Mouse (Mus musculus): ENCODE results near the gene Tmem190. TPM values are rescaled to one million over a fixed set of nuclear protein-coding genes. Genes with fewer than 3 reads are reported as not detected.
A peak's percentile ranks its signal among the peaks of the same experiment; 100 is the strongest.

Tmem190 gene
- polyA plus RNA-seq (2014; fragmentation: Nextera tagmentation; extraction: Ambion mirVana), result 0.86 TPM in 1 of 2 replicates, not detected in the other

DNA sequence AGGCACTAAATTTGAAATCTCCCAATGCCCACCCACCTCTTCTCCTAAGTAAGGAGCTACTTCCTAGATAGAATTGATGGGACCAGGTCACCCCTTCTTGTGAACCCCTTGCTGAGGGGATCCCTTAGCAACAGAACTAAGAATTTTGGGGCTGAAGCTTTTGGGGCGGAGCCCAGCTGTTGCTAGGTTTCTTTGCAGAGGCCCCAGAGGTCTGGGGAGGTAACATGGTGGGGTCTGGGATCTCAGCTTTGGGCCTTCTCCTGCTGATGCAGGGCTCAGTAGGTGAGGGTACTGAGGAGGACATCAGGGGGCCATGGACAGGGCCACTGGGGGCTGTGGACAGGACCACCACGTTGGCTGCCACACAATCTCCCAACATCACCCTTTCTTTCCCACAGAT is at the start of gene Tmem190, which contains the start of gene Il11:
Gene Tmem190 (plus strand): TSS at position 179 of the 400 bp plus-strand sequence.
Gene Il11 (minus strand): TSS at position 101 of the 400 bp plus-strand sequence.
- ATAC-seq (replicated peaks; ENCODE audit: low FRiP score) (no peak), DNase-seq (ENCODE audit: low spot score) (no peak)
- WGBS, result 80% methylated on average over 2 of the region's 2 CpGs
- Histone ChIP-seq H3K9ac (ENCODE audit: low read depth, low read length) (peak within 1 kb of the TSS; percentile 26; the same call in 1 of the 2 replicates), H3K4me2 (no peak within 1 kb of the TSS; the same call in 1 of the 2 replicates), H3K4me1 (replicated peaks; ENCODE audit: control insufficient read depth, insufficient read depth, low read length) (peaks cover 19% of the 10 kb centered on the region), H3K36me3 (ENCODE audit: control insufficient read depth, insufficient read depth, low read length) (0 out of 2 replicates have a peak, but pooled peaks cover 2% of the 10 kb centered on the region), H3K27me3 (replicated peaks; ENCODE audit: control insufficient read depth, insufficient read depth, low read length) (peaks cover 15% of the 10 kb centered on the region), H3K4me3 (ENCODE audit: low read depth, low read length) (no peak within 1 kb of the TSS), H3K9me3 (ENCODE audit: control insufficient read depth, low read length) (no peaks in the 10 kb centered on the region), H3K27ac (ENCODE audit: low read depth, low read length) (no peak within 1 kb of the TSS)

- Histone ChIP-seq H3K4me2 (peak overlapping the region; percentile 6; the same call in 1 of the 2 replicates), H3K9ac (ENCODE audit: low read depth, low read length) (no peak overlapping the region), H3K4me1 (replicated peaks; ENCODE audit: control insufficient read depth, insufficient read depth, low read length) (peaks cover 3% of the 10 kb centered on the region), H3K4me3 (ENCODE audit: low read depth, low read length) (no peak overlapping the region), H3K27me3 (replicated peaks; ENCODE audit: control insufficient read depth, insufficient read depth, low read length) (no peaks in the 10 kb centered on the region), H3K9me3 (ENCODE audit: control insufficient read depth, low read length) (no peaks in the 10 kb centered on the region), H3K27ac (ENCODE audit: low read depth, low read length) (no peak overlapping the region), H3K36me3 (ENCODE audit: control insufficient read depth, insufficient read depth, low read length) (no peaks in the 10 kb centered on the region)
- ATAC-seq (replicated peaks; ENCODE audit: low FRiP score), result peak; percentile 82
- 41% methylated on average over 6 of the region's 6 CpGs for WGBS
- DNase-seq (ENCODE audit: low spot score), result no peak
Observed at GRCm38 (mm10) chr7:4732968-4733392, 49.8 kb upstream of the Tmem190 start.

DNA sequence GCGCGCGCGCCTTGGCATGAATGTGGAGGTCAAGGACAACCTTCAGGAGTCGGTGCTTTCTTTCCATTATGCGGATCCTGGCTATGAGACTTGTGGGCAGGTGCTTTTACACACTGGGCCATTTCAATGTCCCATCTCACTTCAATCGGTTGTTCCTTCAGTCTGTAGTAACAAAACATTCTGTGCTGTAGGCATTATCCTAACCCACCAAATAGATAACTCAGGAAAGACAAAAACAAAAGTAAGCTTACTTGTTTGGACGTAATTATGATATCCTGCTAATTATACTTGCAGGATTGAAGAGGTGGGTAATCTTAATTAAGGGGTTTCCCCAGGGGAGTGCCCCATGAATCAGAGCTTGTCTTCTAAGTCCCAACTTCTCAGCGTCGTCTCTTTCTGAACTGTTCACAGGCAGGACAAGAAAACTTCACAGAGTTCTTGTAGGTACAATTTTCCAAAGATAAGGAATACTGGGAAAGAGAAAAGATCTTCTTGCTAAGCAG is 43.6 kb upstream of the Tmem190 start:
- no peak for DNase-seq (ENCODE audit: low spot score)
- Histone ChIP-seq H3K4me2 (peak overlapping the region; percentile 68), H3K36me3 (ENCODE audit: control insufficient read depth, insufficient read depth, low read length) (peaks cover 4% of the 10 kb centered on the region; the same call in 1 of the 2 replicates), H3K27ac (ENCODE audit: low read depth, low read length) (no peak overlapping the region), H3K4me3 (ENCODE audit: low read depth, low read length) (peak overlapping the region; percentile 45), H3K27me3 (replicated peaks; ENCODE audit: control insufficient read depth, insufficient read depth, low read length) (no peaks in the 10 kb centered on the region), H3K4me1 (replicated peaks; ENCODE audit: control insufficient read depth, insufficient read depth, low read length) (peaks cover 29% of the 10 kb centered on the region), H3K9ac (ENCODE audit: low read depth, low read length) (peak overlapping the region; percentile 31; the same call in 1 of the 2 replicates), H3K9me3 (ENCODE audit: control insufficient read depth, low read length) (no peaks in the 10 kb centered on the region)
- ATAC-seq (replicated peaks; ENCODE audit: low FRiP score), result no peak
- WGBS, result 60% methylated on average over 10 of the region's 10 CpGs

GRCm38 (mm10) chr7:4739544-4740275 is 43.0 kb upstream of the Tmem190 start, which contains the start of gene Kmt5c:
Gene Kmt5c, plus strand, starts transcription at chr7:4740115.
- Histone ChIP-seq H3K9ac (ENCODE audit: low read depth, low read length) (peak within 1 kb of the TSS; percentile 97), H3K4me1 (replicated peaks; ENCODE audit: control insufficient read depth, insufficient read depth, low read length) (peaks cover 34% of the 10 kb centered on the region), H3K27ac (ENCODE audit: low read depth, low read length) (peak within 1 kb of the TSS; percentile 92), H3K27me3 (replicated peaks; ENCODE audit: control insufficient read depth, insufficient read depth, low read length) (no peaks in the 10 kb centered on the region), H3K4me3 (ENCODE audit: low read depth, low read length) (peak within 1 kb of the TSS; percentile 86), H3K4me2 (peak within 1 kb of the TSS; percentile 81), H3K36me3 (ENCODE audit: control insufficient read depth, insufficient read depth, low read length) (peaks cover 9% of the 10 kb centered on the region; the same call in 1 of the 2 replicates), H3K9me3 (ENCODE audit: control insufficient read depth, low read length) (no peaks in the 10 kb centered on the region)
- ATAC-seq (replicated peaks; ENCODE audit: low FRiP score) (peak; percentile 87), DNase-seq (ENCODE audit: low spot score) (peak; percentile 90)
- WGBS, result under 1% methylated on average over 34 of the region's 44 CpGs

GRCm38 (mm10) chr7:4740309-4740727 is 42.4 kb upstream of the Tmem190 start:
- peak overlapping the region; percentile 86 for H3K4me3 ChIP-seq (ENCODE audit: low read depth, low read length)
- peaks cover 39% of the 10 kb centered on the region for H3K4me1 ChIP-seq (replicated peaks; ENCODE audit: control insufficient read depth, insufficient read depth, low read length)
- ATAC-seq (replicated peaks; ENCODE audit: low FRiP score) (peak; percentile 12), DNase-seq (ENCODE audit: low spot score) (no peak)
- peak overlapping the region; percentile 92 for H3K27ac ChIP-seq (ENCODE audit: low read depth, low read length)
- H3K4me2 ChIP-seq, result peak overlapping the region; percentile 81
- H3K36me3 ChIP-seq (ENCODE audit: control insufficient read depth, insufficient read depth, low read length), result peaks cover 12% of the 10 kb centered on the region; the same call in 1 of the 2 replicates
- no peaks in the 10 kb centered on the region for H3K27me3 ChIP-seq (replicated peaks; ENCODE audit: control insufficient read depth, insufficient read depth, low read length)
- WGBS, result 0% methylated on average over 14 of the region's 14 CpGs
- H3K9me3 ChIP-seq (ENCODE audit: control insufficient read depth, low read length), result no peaks in the 10 kb centered on the region
- H3K9ac ChIP-seq (ENCODE audit: low read depth, low read length), result peak overlapping the region; percentile 97

DNA sequence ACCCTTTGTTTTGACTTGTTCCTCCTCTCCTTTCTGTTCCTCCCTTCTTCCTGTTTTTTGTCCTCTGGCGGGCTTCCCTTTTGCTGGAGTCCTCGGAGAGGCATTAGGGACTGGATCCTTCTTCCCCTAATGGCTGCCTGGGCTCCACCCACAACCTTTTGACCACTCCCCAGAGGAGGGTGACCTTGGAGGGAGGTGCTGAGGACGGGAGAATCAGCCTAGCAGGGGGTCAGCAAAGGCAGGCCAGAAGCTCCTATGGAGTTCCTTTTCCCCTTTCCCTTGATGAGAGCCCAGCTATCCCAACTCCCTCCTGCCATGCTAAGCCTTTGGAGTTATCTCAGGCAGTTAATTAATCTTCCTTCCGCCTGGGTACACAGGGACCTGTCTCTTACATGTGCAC is 41.6 kb upstream of the Tmem190 start:
- Histone ChIP-seq H3K36me3 (ENCODE audit: control insufficient read depth, insufficient read depth, low read length) (peaks cover 20% of the 10 kb centered on the region), H3K4me1 (replicated peaks; ENCODE audit: control insufficient read depth, insufficient read depth, low read length) (peaks cover 47% of the 10 kb centered on the region)
- ATAC-seq (replicated peaks; ENCODE audit: low FRiP score), result peak; percentile 55

DNA sequence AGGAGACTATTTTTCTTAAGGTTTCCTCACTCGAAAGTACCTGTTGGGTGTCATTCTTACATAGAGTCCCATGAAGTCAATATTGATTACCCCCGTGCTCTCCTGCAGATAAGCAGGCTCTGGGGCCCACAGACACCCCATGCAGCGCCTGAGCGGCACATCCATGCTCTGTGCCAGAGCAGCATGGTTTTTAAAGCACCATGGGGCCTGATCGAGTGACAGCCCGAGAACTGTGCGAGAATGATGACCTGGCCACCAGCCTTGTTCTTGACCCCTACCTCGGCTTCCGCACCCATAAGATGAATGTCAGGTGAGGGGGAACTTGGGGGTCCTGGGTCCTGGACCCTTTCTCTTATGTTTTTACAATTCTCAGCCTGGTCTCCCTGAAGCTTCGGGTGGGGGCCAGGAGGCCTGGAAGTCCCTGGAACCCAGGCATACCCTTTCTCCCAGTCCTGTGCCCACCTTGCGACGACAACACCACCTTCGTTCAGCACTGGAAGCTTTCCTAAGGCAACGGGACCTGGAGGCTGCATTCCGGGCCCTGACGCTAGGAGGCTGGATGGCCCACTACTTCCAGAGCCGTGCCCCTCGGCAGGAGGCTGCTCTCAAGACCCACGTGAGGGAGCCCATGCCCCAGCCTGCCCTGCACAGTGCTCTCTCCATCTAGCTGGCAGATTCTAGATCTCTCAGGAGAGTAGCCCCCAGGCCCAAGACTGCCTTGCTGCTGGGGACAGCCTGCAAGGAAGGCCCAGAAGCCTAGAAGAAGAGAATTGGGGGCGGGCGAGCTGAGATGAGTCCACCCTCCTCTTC is 40.9 kb upstream of the Tmem190 start:
- H3K9me3 ChIP-seq (ENCODE audit: control insufficient read depth, low read length), result no peaks in the 10 kb centered on the region
- no peak for DNase-seq (ENCODE audit: low spot score)
- peak overlapping the region; percentile 81 for H3K4me2 ChIP-seq
- peaks cover 26% of the 10 kb centered on the region for H3K36me3 ChIP-seq (ENCODE audit: control insufficient read depth, insufficient read depth, low read length)
- H3K9ac ChIP-seq (ENCODE audit: low read depth, low read length), result peak overlapping the region; percentile 97
- H3K4me3 ChIP-seq (ENCODE audit: low read depth, low read length), result peak overlapping the region; percentile 86
- peaks cover 54% of the 10 kb centered on the region for H3K4me1 ChIP-seq (replicated peaks; ENCODE audit: control insufficient read depth, insufficient read depth, low read length)
- 70% methylated on average over 21 of the region's 21 CpGs for WGBS
- no peaks in the 10 kb centered on the region for H3K27me3 ChIP-seq (replicated peaks; ENCODE audit: control insufficient read depth, insufficient read depth, low read length)
- ATAC-seq (replicated peaks; ENCODE audit: low FRiP score), result peak; percentile 36
- peak overlapping the region; percentile 92 for H3K27ac ChIP-seq (ENCODE audit: low read depth, low read length)

More for the DNA sequence above, 41.6 kb upstream of the Tmem190 start:
- Histone ChIP-seq H3K4me3 (ENCODE audit: low read depth, low read length) (peak overlapping the region; percentile 86), H3K27ac (ENCODE audit: low read depth, low read length) (peak overlapping the region; percentile 92), H3K9ac (ENCODE audit: low read depth, low read length) (peak overlapping the region; percentile 97), H3K4me2 (peak overlapping the region; percentile 81), H3K27me3 (replicated peaks; ENCODE audit: control insufficient read depth, insufficient read depth, low read length) (no peaks in the 10 kb centered on the region), H3K9me3 (ENCODE audit: control insufficient read depth, low read length) (no peaks in the 10 kb centered on the region)
- 8% methylated on average over 4 of the region's 4 CpGs for WGBS
- peak; percentile 75 for DNase-seq (ENCODE audit: low spot score)

DNA sequence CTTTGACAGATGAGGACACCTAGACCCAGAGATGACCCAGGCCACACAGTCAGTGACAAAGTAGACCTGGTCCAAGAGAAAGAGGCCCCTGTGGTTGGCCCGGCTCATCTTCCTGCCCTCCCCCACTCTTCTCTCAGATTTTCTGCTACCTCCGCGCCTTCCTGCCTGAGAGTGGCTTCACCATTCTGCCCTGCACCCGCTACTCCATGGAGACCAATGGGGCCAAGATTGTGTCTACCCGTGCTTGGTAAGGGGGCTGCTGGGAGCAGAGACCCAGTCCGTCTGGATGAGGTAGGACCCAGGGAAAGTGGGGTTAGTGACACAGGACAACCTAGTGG is 40.3 kb upstream of the Tmem190 start:
- no peaks in the 10 kb centered on the region for H3K9me3 ChIP-seq (ENCODE audit: control insufficient read depth, low read length)
- peak overlapping the region; percentile 97 for H3K9ac ChIP-seq (ENCODE audit: low read depth, low read length)
- peaks cover 29% of the 10 kb centered on the region for H3K36me3 ChIP-seq (ENCODE audit: control insufficient read depth, insufficient read depth, low read length)
- H3K4me3 ChIP-seq (ENCODE audit: low read depth, low read length), result peak overlapping the region; percentile 86
- peak overlapping the region; percentile 92 for H3K27ac ChIP-seq (ENCODE audit: low read depth, low read length)
- peak overlapping the region; percentile 81 for H3K4me2 ChIP-seq
- ATAC-seq (replicated peaks; ENCODE audit: low FRiP score) (no peak), DNase-seq (ENCODE audit: low spot score) (no peak)
- H3K27me3 ChIP-seq (replicated peaks; ENCODE audit: control insufficient read depth, insufficient read depth, low read length), result no peaks in the 10 kb centered on the region
- WGBS, result 73% methylated on average over 6 of the region's 6 CpGs
- H3K4me1 ChIP-seq (replicated peaks; ENCODE audit: control insufficient read depth, insufficient read depth, low read length), result peaks cover 58% of the 10 kb centered on the region
